Mouse (Mus musculus) layer of hippocampus, postnatal 14 days (tissue): ENCODE measurements around the gene Cox7a1. TPM values are rescaled to one million over a fixed set of nuclear protein-coding genes. Genes with fewer than 3 reads are reported as not detected.
"Not testable (repeated sequence)": the region's sequence is repeated elsewhere in the genome, so short reads cannot be mapped to it uniquely, and the experiment has no call there.

Experiments used
- DNase-seq, 2 experiments: peaks; one replicate each; pipeline ENCODE4 v3.0.0; 2021 to 2022; ENCODE audit warnings: low spot score in 2 of 2, mixed read lengths in 1 of 2
- long read RNA-seq, 2 experiments: library from polyadenylated mRNA; stranded (forward); transcript quantifications; one replicate each; pipeline ENCODE4 v2.0.0; 2021
- total RNA-seq, 2 experiments: library from RNA; stranded (reverse); gene quantifications; 2 replicates each; pipeline ENCODE4 v1.2.3; 2021

Cox7a1 gene
- 1 to 10 TPM; 6.2 to 8.6 TPM for total RNA-seq
- long read RNA-seq, experiment 1, partial matches to known transcripts, result 0 of 8 reads
- long read RNA-seq, experiment 1, other reads (novel, unspliced or antisense), result 8 of 8 reads
- long read RNA-seq, experiment 2, partial matches to known transcripts, result 0 of 6 reads
- long read RNA-seq, experiment 2, other reads (novel, unspliced or antisense), result 2 of 6 reads

DNA sequence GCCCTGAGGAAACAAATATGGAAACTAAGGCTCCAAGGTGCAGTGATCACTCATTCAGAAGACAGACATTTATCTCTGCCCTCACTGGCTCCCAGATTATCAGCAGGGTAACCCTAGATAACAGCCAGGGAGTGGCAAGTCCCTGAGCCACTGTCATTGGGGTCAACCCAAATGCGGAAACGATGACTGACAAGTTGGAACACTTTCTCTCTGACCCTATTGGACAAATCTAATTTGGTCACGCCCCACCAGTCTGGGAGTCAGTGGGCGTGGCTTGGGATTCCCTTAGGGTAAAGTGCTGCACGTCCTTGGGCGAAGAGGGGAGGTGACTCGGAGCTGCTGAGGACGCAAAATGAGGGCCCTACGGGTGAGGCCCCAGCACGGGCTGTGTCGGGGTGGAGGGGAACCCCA lies at the start of gene Cox7a1:
Cox7a1 (plus strand) TSS at position 266 of the 411 bp plus-strand sequence.
- DNase-seq, result peak; percentile 47 to 68

- peak in 1 of 2 experiments; percentile 22 for DNase-seq
Measured at GRCm38 (mm10) chr7:30136826-30137225, 47.1 kb upstream of the Cox7a1 start.

DNA sequence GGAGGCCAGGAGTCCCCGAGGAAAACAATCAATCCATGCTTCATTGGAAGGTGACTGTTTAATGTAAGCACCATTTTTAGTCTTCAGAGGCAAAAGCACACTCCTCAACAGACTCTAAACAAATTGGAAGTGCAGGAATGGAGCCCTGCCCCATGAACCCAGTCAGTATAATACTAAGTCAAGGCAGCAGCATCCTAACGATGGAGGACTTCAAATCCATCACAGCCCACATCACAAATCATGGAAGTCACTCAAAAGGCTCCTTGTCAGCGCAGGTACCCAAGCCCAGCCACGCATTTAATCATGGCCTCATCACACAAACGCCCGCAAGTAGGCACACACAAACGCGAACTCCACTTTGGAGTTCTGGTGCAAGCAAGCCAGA lies 40.8 kb upstream of the Cox7a1 start:
- DNase-seq, result no peak

DNA sequence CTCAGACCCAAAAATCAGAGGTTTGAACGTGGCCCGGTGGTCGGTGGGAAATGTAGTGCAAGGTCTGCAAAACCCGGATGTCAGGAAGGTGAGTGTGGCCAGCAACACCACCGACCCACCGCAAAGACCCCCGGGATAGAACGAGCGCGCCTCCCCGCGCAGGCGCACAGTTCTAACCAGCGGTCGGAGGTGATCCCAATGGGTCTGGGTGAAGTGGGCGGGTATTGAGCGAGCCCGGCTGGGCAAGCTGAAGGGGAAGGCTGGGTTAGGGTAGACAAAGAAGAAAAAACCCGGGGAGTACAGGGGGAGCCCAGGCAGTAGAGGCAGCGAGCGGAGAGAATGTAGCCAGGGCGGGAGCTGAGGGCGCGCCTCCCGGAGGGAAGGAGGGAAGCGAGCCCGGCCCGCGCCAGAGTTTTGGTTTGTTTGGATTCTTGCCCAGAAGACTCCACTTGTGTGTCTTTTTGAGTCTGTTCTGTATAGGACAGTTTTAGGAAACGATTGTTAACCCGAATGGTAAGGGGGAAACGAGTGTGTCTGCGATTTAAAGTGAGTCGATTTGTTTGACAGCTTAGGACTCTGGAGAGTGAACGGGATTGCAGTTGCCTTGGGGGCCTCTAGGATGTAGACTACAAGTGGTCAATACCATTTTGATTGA lies 40.3 kb upstream of the Cox7a1 start:
- DNase-seq, result peak; percentile 79 to 93

GRCm38 (mm10) chr7:30147011-30147410 lies 36.9 kb upstream of the Cox7a1 start:
- DNase-seq, result no peak

- DNase-seq, result no peak
Measured at GRCm38 (mm10) chr7:30154040-30154439, 29.9 kb upstream of the Cox7a1 start.

DNA sequence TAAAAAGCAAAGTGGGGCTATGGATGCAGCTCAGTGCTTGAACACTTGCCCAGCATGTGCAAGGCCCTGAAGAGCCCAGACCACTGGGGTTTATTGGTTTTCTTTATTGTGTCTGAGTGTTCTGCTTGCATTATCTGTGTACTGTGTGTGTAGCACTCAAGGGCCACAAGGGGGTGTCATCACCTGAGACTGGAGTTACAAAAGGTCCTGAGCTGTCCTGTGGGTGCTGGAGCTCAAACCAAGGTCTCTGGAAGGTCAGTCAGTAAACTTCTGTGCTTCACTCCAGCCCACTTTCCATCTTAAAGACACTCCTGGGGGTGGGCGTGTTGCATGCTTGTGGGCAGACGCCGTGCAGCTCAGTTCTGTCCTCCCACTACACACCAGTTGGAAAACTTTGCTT lies 28.4 kb upstream of the Cox7a1 start:
- DNase-seq, result no peak

DNA sequence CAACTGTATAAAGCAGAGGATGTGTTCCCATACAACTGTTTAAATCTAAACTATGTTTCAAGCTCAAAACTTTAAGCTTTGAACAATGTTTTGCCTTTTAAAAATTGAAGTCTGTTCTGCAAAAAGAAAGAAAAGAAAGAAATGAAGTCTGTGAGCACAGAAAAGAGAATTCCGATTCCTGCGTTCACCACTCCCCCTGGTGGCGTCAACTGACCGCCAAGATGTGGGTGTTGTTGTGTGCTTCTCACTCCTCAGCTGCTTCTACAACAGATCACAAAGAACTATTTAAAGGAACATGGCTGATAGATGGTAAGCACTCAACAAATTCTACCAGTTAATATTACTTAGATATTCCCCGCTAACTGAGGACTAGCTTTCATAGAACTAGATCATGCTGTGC lies 20.8 kb upstream of the Cox7a1 start:
- no peak for DNase-seq

DNA sequence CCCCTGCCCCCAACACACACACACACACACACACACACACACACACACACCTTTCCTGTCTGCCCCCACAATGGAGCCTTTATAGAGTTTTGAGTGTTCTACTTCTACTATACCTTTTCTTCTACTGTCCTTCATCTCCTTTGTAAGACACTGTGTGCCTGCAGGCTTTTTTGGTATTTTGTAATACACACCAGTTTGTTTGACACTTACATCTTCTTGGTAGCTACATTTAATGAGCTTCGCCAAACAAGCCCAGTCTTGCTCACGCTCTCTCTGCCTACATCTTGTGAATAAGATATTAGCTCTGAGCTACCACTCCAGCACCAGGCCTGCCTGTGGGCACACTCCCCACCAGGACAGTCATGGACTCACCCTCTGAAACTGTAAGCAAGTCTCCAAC lies 19.2 kb upstream of the Cox7a1 start:
- DNase-seq, result no peak

- DNase-seq, result no peak
Measured at GRCm38 (mm10) chr7:30168914-30169582, 14.9 kb upstream of the Cox7a1 start.

GRCm38 (mm10) chr7:30169583-30170282 lies 14.2 kb upstream of the Cox7a1 start, which contains the start of gene Zfp146:
Gene Zfp146 (minus strand): TSS chr7:30169750.
- peak; percentile 92 to 96 for DNase-seq

- no peak for DNase-seq
Measured at GRCm38 (mm10) chr7:30170283-30170951, 13.5 kb upstream of the Cox7a1 start.

DNA sequence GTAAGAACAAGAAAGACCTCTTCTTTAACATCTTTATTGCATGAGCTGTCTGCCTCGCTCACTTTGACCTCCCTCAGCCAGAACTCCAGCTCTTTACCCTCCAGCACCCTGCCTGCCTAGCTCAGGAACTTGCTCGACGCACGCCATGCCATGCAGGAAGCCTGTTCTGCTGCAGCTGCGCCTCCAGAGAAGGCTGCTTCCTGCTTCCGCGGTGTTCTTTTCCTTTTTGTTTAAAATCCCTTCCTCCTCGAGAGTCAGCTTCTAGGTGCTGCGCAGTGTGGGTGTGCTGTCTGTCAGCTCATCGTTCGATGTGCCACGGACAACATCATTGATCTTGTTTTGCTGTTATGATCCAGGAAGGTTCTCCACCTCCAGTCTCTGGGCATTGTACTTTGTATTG lies 7.5 kb upstream of the Cox7a1 start:
- DNase-seq, result no peak

DNA sequence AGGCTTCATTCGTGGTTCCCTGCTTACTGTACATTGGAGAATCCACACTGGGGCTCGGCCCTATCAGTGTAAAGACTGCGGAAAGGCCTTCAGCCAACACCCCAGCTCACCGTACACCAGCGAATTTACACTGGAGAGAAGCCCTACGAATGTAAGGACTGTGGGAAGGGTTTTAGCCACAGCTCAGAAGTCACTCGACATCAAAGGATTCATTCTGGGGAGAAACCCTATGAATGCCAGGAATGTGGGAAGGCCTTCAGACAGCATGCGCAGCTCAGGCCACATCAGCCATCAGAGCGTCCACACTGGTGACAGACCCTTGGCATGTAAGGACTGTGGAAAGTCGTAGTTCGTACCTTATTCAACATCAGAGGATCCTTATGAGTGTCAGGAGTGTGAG lies 5.7 kb upstream of the Cox7a1 start:
- DNase-seq, result no peak

- peak; percentile 71 to 81 for DNase-seq
Measured at GRCm38 (mm10) chr7:30181308-30181707, 2.6 kb upstream of the Cox7a1 start.

DNA sequence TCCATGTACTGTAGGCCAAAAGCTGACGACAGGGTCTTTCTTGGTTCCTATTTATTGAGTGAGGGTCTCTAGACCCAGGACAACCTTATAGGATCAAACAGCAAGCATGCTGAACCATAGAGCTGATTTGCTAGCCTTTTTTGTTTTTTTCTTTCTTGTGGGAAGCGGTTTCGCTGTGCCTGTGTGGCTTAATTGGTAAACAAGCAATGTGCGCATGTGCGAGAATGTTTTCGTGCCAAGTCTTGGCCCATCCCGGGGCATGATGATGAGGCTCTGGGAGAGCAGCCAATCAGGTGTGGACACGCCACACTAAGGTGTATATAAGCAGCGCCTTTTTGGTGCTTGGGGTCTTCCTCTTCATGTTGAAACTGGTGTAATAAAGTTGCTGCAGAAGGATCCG lies 2.0 kb upstream of the Cox7a1 start:
- not testable (repeated sequence) for DNase-seq

DNA sequence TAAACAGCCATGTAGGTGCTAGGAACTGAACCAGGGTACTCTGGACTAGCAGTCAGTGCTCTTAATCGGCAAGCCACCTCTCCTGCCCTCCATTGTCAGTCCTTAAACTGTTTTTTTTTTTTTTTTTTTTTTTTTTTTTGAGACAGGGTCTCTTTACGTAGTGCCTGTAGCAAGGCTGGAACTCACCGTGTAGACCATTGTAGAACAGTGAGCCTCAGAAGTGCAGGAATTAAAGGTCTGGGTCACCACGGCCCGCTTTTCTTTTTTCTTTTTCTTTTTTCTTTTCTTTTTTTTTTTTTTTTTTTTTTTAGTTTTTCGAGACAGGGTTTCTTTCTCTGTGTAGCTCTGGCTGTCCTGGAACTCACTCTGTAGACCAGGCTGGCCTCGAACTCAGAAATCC lies 755 bp upstream of the Cox7a1 start:
- DNase-seq, result not testable (repeated sequence)

GRCm38 (mm10) chr7:30184641-30185348 lies 851 bp downstream of the Cox7a1 start:
- no peak for DNase-seq

GRCm38 (mm10) chr7:30188344-30189115 lies 4.6 kb downstream of the Cox7a1 start:
- no peak for DNase-seq

- no peak for DNase-seq
Measured at GRCm38 (mm10) chr7:30189116-30189491, 5.2 kb downstream of the Cox7a1 start.
